Mouse (Mus musculus): ENCODE results near the gene Zfp322a.

DNA sequence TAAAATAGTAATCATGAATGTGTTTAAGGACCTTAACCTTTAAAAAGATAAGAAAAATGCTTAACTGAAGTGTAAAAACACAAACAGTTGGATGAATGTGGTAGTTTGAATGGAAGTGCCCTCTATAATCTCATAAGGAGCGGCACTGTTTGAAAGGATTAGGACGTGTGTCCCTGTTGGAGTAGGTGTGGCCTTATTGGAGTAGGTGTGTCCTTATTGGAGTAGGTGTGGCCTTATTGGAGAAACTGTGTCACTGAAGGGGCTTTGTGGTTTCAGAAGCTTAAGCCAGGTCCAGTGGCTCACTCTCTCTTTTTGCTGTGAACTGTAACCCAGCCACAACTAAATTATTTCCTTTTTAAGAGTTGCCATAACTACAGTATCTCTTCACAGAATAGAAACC, 33.6 kb upstream of the Zfp322a start:
- TF ChIP-seq POLR2A (IDR thresholded peaks at IDR 0.05; ENCODE audit: insufficient read length, low read depth) = no peak
- TF ChIP-seq USF1 (IDR thresholded peaks at IDR 0.05; ENCODE audit: low read depth) = no peak
- no peak for TF ChIP-seq TCF3 (IDR thresholded peaks at IDR 0.05; ENCODE audit: insufficient read length, low read depth)
- no peak for TF ChIP-seq MYOG (IDR thresholded peaks at IDR 0.05; ENCODE audit: control insufficient read depth in 1 of 3, insufficient read depth in 1 of 3, insufficient read length in 2 of 3, low read depth in 2 of 3)
- no peak for TF ChIP-seq E2F4 (IDR thresholded peaks at IDR 0.05; ENCODE audit: insufficient read depth)
- no peak for TF ChIP-seq CEBPB (IDR thresholded peaks at IDR 0.05; ENCODE audit: insufficient read depth, poor library complexity, severe bottlenecking)
- TF ChIP-seq SRF (IDR thresholded peaks at IDR 0.05; ENCODE audit: control insufficient read depth, insufficient read length, low read depth) = no peak
